Mouse (Mus musculus) limb, embryonic 13.5 days (tissue): Measurements from ENCODE around the gene Gpn3. TPM values are rescaled to one million over a fixed set of nuclear protein-coding genes. Genes with fewer than 3 reads are reported as not detected.

ENCODE experiments used
- ATAC-seq: fragments of 200-750 bp; cut with Nextera tagmentation; 2 replicates; pipeline ENCODE4 v1.8.0; 2017; ENCODE audit warnings: low read depth, moderate number of reproducible peaks, moderate TSS enrichment; ENCODE audit not compliant: low FRiP score
- H3K27ac ChIP-seq: fragments of 300-500 bp; sonication (generic); 2 replicates; pipeline ENCODE4 v1.5.1; 2015; ENCODE audit warnings: inconsistent platforms, mild to moderate bottlenecking, moderate library complexity
- H3K27me3 ChIP-seq: fragments of 300-500 bp; sonication (generic); 2 replicates; pipeline ENCODE4 v1.6.1; 2015; ENCODE audit warnings: mild to moderate bottlenecking, inconsistent platforms
- H3K36me3 ChIP-seq: fragments of 300-500 bp; sonication (generic); 2 replicates; pipeline ENCODE4 v1.6.1; 2015; ENCODE audit warnings: inconsistent platforms, mild to moderate bottlenecking, moderate library complexity
- H3K4me1 ChIP-seq: fragments of 300-500 bp; sonication (generic); 2 replicates; pipeline ENCODE4 v1.6.1; 2015; ENCODE audit warnings: inconsistent platforms
- H3K4me2 ChIP-seq: fragments of 300-500 bp; sonication (generic); replicated peaks from 2 replicates; pipeline ENCODE4 v1.6.1; 2015; ENCODE audit warnings: inconsistent platforms, mild to moderate bottlenecking, moderate library complexity
- H3K4me3 ChIP-seq: fragments of 300-500 bp; sonication (generic); 2 replicates; pipeline ENCODE4 v1.5.1; 2015; ENCODE audit warnings: moderate library complexity, mild to moderate bottlenecking, inconsistent platforms
- H3K9ac ChIP-seq: fragments of 300-500 bp; sonication (generic); 2 replicates; pipeline ENCODE4 v1.6.1; 2015; ENCODE audit warnings: mild to moderate bottlenecking, inconsistent platforms
- H3K9me3 ChIP-seq: fragments of 300-500 bp; sonication (generic); 2 replicates; pipeline ENCODE4 v1.6.1; 2016; ENCODE audit warnings: inconsistent platforms
- WGBS: fragments of 180-500 bp; shearing (Covaris S2); methylation state at CpG from one replicate; pipeline ENCODE4 v1.1.7; 2015; 5-methylcytosine and 5-hydroxymethylcytosine counted together
- polyA plus RNA-seq: library from polyadenylated mRNA; unstranded; fragments of >200 nt; fragmentation: Nextera tagmentation; extraction: Ambion mirVana; gene quantifications from 2 replicates; pipeline ENCODE4 v1.2.1, GENCODE M21; 2015

Gpn3 gene
- polyA plus RNA-seq: 78.2 and 81.9 TPM in 2 replicates

DNA sequence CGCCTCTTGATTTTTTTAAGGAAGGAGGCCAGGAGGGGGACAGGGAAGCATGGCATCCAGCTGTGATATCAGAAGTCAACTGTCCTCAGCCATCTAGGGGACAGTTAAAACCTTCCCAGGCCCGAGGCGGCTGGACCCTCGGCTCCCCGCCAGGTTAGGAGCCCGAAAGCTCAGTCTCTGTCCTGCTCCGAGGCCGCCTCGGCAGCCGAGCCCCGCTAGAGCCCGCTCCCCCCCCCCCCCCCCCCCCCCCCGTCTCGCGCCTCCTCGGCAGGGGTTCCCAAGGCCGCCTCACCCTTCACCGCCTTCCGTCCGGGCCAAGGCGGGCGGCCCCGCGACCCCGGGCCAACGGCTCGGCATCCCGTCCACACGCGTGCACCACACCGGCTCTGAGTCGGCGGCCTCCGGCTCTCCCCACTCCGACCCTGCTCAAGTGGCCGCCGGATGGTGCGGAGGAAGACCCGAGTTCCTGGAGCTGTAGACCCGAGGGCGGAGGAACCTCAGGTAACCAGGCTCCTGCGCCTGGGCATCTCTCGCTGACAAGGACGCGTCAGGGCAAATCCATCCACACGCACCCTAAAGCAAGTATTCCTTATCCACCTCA is at the start of gene Gpn3:
Gene Gpn3, plus strand, starts transcription at position 286 of the 601 bp plus-strand sequence.
- H3K9me3 ChIP-seq: no peaks in the 10 kb centered on the region
- H3K4me2 ChIP-seq: peak within 1 kb of the TSS; percentile 75
- H3K4me1 ChIP-seq: peaks cover 21% of the 10 kb centered on the region
- ATAC-seq: peak; percentile 83
- WGBS: under 1% methylated on average over 37 of the region's 46 CpGs
- H3K36me3 ChIP-seq: peaks cover 52% of the 10 kb centered on the region
- H3K9ac ChIP-seq: peak within 1 kb of the TSS; percentile 86
- H3K27me3 ChIP-seq: no peaks in the 10 kb centered on the region
- H3K4me3 ChIP-seq: peak within 1 kb of the TSS; percentile 79
- peak within 1 kb of the TSS; percentile 95 for H3K27ac ChIP-seq

DNA sequence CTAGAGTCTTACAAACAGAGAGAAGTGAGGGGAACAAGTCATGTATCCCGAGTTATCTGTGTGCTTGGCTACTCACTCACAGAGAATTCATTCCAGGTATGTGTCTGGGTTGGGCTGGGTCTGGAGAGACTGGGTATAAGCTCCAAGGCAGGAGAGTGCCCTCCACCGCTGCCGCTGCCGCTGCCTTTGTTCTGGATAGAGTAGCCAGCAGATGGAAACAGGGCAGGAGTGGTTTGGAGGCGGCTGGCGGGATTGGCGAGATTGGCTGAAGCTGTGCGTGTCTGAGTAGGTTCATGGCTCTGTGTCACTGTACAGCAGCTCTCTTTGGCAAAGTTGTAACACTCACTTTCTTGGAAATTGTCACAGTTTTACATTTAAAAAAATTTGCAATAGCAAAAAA is 48.2 kb upstream of the Gpn3 start:
- Histone ChIP-seq H3K27ac (no peak overlapping the region), H3K9ac (no peak overlapping the region), H3K9me3 (no peaks in the 10 kb centered on the region), H3K4me3 (no peak overlapping the region), H3K36me3 (peaks cover 62% of the 10 kb centered on the region), H3K4me2 (no peak overlapping the region), H3K27me3 (no peaks in the 10 kb centered on the region), H3K4me1 (peaks cover 22% of the 10 kb centered on the region; the same call in 1 of the 2 replicates)
- 82% methylated on average over 8 of the region's 8 CpGs for WGBS
- no peak for ATAC-seq

DNA sequence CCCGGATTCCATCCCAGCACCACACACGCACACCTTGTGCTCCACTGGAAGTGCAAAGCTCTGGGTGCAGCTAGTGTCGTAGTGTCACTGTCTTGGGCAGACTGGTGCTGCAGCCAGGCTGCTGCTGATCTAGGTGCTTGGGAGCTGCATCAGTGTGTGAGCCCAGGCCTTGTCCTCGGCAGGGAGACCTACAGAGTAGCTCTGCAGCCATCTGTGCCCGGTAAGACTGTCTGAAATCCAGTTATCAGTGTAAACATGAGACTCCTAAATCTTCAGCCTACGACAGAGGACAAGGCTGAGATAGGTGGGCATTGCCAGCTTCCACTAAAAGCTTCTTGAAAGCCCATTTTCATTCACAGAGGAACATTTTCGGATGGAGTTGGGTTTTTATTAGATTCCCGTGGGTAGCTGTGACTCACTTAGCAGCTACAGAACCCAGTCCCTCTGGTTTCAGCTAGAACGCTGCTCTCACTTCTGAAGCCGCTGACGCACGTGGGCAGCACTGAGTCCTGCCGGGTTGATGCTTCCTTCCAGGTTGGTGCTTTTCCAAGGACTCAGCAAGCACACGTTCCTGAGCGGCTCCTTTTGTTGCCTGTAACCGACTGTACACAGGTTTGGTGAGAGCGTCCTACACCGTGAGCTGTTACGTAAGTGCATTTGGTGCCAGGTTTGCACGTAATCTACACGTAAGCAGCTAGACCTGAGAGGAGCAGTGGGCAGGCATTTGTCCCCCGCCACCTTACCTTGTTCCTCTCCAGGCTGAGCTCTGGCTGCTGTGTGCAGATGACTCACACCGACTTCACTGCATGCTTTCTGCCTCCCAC is 46.9 kb upstream of the Gpn3 start:
- H3K27me3 ChIP-seq: no peaks in the 10 kb centered on the region
- no peak for ATAC-seq
- no peak overlapping the region for H3K4me3 ChIP-seq
- H3K36me3 ChIP-seq: peaks cover 63% of the 10 kb centered on the region
- H3K4me2 ChIP-seq: no peak overlapping the region
- WGBS: 90% methylated on average over 23 of the region's 23 CpGs
- H3K9me3 ChIP-seq: no peaks in the 10 kb centered on the region
- H3K9ac ChIP-seq: no peak overlapping the region
- H3K4me1 ChIP-seq: peaks cover 9% of the 10 kb centered on the region; the same call in 1 of the 2 replicates
- H3K27ac ChIP-seq: no peak overlapping the region

DNA sequence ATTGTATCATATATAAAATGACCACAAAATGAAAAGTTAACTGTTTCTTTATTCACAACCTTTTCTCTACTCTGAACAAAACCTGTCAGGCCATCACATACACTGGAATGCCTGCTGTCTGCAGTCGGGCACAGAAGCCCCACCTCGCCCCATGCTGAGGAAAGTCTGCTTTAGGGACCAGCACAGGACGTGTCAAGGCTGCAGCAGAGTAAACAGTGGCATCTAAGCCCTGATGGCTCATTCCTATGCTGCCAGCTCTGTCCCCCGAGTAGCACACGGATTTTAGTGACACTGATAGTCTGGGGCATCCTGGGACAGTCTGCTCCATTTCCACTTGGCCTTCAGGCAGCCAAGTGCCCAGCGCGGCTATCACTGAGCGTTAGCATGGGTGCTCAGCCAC is 46.2 kb upstream of the Gpn3 start:
- H3K9me3 ChIP-seq: no peaks in the 10 kb centered on the region
- H3K27ac ChIP-seq: no peak overlapping the region
- WGBS: 83% methylated on average over 8 of the region's 8 CpGs
- peaks cover 56% of the 10 kb centered on the region for H3K36me3 ChIP-seq
- H3K4me1 ChIP-seq: 0 out of 2 replicates have a peak, but pooled peaks cover 3% of the 10 kb centered on the region
- no peaks in the 10 kb centered on the region for H3K27me3 ChIP-seq
- ATAC-seq: no peak
- no peak overlapping the region for H3K4me3 ChIP-seq
- no peak overlapping the region for H3K9ac ChIP-seq
- H3K4me2 ChIP-seq: no peak overlapping the region

DNA sequence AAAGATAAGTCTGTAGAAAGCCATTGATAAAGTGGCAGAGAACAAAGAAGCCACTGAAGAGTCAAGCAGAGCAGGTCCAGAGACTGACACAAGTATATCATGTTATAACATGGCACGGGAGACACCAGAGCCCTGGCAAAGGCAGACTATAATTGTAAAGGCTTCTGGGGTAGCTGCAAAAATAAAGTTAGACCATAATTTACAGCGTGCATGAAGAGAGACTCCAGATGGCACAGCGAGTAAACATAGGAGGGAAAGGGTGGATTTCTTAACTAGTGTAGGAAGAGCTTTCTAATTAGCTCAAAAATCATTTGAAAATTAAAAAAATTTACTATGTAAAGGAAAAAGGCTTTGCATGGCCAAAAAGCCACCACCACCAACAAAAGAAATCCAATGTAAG is 44.4 kb upstream of the Gpn3 start:
- no peak overlapping the region for H3K9ac ChIP-seq
- ATAC-seq: no peak
- no peaks in the 10 kb centered on the region for H3K27me3 ChIP-seq
- no peaks in the 10 kb centered on the region for H3K4me1 ChIP-seq
- H3K4me3 ChIP-seq: no peak overlapping the region
- H3K4me2 ChIP-seq: no peak overlapping the region
- H3K9me3 ChIP-seq: no peaks in the 10 kb centered on the region
- H3K27ac ChIP-seq: no peak overlapping the region
- WGBS: 85% methylated on average over 3 of the region's 3 CpGs
- H3K36me3 ChIP-seq: peaks cover 43% of the 10 kb centered on the region

DNA sequence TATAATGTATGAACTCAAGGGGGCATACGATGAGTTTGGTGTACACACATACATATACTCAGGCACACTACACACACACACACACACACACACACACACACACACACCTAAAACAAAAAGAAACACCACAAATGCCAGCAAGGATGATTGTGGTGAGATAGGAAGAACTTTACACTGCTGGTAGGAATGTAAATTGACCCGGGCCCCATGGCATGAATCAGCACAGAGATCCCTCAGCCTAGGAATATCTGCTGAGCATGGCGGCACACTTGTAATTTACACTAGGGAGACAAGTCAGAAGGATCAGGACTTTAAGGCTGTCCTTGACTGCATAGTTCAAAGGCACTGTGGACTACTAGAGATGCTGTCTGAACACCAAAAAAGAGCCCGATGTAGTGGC is 41.4 kb upstream of the Gpn3 start:
- Histone ChIP-seq H3K4me1 (no peaks in the 10 kb centered on the region), H3K9ac (no peak overlapping the region), H3K27ac (no peak overlapping the region), H3K36me3 (peaks cover 24% of the 10 kb centered on the region), H3K4me2 (no peak overlapping the region), H3K9me3 (no peaks in the 10 kb centered on the region), H3K4me3 (no peak overlapping the region), H3K27me3 (no peaks in the 10 kb centered on the region)
- ATAC-seq: no peak
- 86% methylated on average over 4 of the region's 4 CpGs for WGBS

DNA sequence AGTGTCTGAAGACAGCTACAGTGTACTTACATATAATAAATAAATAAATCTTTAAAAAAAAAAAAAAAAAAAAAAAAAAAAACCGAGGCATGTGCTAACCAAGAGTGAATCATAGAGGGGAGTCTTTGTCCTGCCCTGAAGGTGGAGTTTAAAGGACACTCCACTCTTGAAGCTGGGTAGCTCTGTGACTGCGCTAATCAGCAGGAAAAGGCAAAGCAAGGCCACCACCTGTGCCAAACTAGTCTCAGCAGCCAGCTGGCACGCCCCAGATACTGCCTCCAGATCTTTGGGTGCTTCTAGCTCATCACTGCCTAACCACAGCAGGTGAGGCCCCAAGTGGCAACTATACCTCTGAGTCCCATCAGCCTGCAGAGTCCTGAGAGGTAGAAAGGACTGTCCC is 37.0 kb upstream of the Gpn3 start:
- Histone ChIP-seq H3K27ac (no peak overlapping the region), H3K9ac (no peak overlapping the region), H3K27me3 (no peaks in the 10 kb centered on the region), H3K36me3 (peaks cover 4% of the 10 kb centered on the region; the same call in 1 of the 2 replicates), H3K9me3 (no peaks in the 10 kb centered on the region), H3K4me1 (no peaks in the 10 kb centered on the region), H3K4me2 (no peak overlapping the region), H3K4me3 (no peak overlapping the region)
- WGBS: 72% methylated on average over 3 of the region's 3 CpGs
- ATAC-seq: no peak

DNA sequence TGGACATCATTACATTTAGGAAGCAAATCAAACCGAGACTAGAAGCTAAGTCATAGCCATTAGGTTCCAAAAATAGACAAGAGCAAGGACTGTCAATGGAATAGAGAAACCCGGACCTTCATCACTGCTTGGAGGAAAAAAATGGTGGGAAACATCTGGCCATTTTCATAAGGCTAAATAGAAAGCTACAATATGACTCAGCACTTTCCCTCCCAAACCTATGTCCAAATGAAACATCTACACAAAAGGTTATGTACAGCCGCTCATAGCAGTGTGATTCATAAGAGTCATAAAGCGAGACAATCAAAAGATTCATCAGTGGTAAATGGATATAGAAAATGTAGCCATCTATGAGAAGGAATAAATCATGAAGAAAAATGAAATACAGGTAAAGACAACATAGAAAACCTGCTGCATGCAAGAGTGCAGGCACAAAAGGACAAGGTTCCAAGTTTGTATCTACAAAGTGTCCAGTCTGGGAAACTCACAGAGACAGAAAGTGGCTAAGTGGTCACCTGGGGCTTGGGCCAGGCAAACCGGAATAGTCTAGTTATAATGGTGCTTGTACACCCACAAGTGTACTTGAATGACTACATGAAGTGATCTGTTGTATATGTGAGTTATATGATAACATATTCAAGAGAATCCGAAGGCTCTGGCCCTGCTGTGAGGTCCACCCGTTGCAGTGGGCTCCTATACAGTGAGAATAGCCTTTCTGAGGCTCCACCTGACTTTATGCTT is 35.0 kb upstream of the Gpn3 start:
- Histone ChIP-seq H3K36me3 (peaks cover 4% of the 10 kb centered on the region; the same call in 1 of the 2 replicates), H3K9me3 (no peaks in the 10 kb centered on the region), H3K9ac (no peak overlapping the region), H3K27me3 (no peaks in the 10 kb centered on the region), H3K4me1 (no peaks in the 10 kb centered on the region), H3K27ac (no peak overlapping the region), H3K4me3 (no peak overlapping the region), H3K4me2 (no peak overlapping the region)
- 91% methylated on average over 7 of the region's 7 CpGs for WGBS
- ATAC-seq: no peak

DNA sequence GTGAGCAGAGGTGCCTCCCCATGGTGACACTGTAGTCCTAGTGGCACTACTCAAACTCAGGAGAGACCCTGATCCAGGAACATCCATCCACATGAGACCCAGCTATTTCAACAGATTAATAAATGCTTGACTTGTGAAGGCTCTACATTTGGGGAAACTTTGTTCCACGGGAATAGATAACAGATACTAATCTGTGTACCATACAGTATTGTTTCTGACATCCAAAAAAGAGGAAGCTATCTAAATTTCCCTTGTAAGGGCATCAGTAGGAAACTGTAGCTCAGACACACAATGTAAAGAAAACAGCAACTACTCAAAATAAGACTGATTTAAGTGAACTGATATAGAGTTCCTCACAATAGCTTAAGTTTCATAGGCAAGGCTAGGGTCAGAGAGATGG is 28.8 kb upstream of the Gpn3 start:
- Histone ChIP-seq H3K9ac (no peak overlapping the region), H3K9me3 (no peaks in the 10 kb centered on the region), H3K4me2 (no peak overlapping the region), H3K27me3 (peaks cover 7% of the 10 kb centered on the region), H3K36me3 (no peaks in the 10 kb centered on the region), H3K4me1 (no peaks in the 10 kb centered on the region), H3K4me3 (no peak overlapping the region), H3K27ac (no peak overlapping the region)
- WGBS: 88% methylated on average over 1 of the region's 1 CpGs
- no peak for ATAC-seq

DNA sequence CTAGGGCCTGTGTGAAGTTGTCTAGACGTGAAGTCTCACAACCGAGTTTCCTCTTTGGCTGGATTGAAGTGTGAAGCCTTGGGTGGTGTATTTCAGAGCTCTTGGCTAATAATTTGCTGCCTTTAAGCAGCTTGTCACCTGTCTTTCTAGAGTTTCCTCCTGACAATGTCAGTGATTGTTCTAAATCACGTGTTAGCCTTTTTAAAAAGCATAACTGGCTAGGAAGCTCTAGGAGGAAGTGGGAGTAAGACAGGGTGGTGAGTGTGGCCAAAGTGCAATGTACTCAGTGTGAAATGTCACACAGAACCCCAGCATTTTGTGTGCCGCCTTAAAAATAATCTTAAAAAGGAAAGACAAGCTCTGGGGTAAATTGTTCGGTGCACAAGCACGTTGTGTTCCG is 27.9 kb upstream of the Gpn3 start:
- Histone ChIP-seq H3K4me3 (no peak overlapping the region), H3K27ac (no peak overlapping the region), H3K4me1 (no peaks in the 10 kb centered on the region), H3K4me2 (no peak overlapping the region), H3K9me3 (no peaks in the 10 kb centered on the region), H3K9ac (no peak overlapping the region), H3K36me3 (no peaks in the 10 kb centered on the region), H3K27me3 (peaks cover 7% of the 10 kb centered on the region)
- no peak for ATAC-seq
- 49% methylated on average over 7 of the region's 7 CpGs for WGBS

DNA sequence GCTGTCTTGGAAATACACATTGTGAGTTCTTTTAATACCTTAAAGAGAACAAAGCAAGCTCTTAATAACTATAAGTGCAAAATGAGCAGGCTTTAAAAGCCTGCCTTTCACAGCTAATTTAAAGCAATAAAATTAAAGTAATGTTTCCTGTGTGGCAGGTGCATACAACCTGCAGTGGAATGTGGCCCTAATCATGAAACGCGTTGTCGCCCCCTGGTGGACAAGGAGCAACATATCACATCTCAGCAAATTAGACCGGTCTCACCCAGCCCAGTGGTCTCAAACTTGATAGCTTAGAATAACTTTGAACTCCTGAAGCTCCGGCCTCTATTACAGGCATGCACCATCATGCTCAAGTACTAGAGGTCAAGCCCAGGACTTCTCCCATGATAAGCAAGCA is 27.4 kb upstream of the Gpn3 start:
- no peak overlapping the region for H3K4me2 ChIP-seq
- H3K4me3 ChIP-seq: no peak overlapping the region
- no peak for ATAC-seq
- no peaks in the 10 kb centered on the region for H3K4me1 ChIP-seq
- H3K36me3 ChIP-seq: no peaks in the 10 kb centered on the region
- WGBS: 8% methylated on average over 5 of the region's 5 CpGs
- H3K27me3 ChIP-seq: peaks cover 7% of the 10 kb centered on the region
- no peaks in the 10 kb centered on the region for H3K9me3 ChIP-seq
- H3K9ac ChIP-seq: no peak overlapping the region
- H3K27ac ChIP-seq: no peak overlapping the region

DNA sequence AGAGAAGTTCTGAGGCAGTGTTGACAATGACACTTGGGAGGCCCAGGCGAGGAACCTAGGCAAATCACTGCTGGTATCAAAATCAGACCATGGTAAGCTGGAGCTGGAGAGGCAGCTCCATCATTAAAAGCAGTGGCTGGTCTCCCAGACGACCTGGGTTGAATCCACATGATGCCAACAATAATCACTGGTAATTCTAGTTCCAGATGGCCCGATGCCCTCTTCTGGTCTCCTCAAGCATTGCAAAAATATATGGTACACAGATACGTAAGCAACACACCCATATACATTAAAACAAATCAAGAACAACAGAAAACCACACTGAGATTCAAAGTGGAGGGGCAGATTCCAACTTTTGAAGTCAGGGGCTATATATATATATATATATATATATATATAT is 25.9 kb upstream of the Gpn3 start:
- H3K4me1 ChIP-seq: no peaks in the 10 kb centered on the region
- no peak overlapping the region for H3K27ac ChIP-seq
- H3K36me3 ChIP-seq: no peaks in the 10 kb centered on the region
- no peaks in the 10 kb centered on the region for H3K9me3 ChIP-seq
- H3K4me2 ChIP-seq: no peak overlapping the region
- no peak for ATAC-seq
- H3K9ac ChIP-seq: no peak overlapping the region
- H3K4me3 ChIP-seq: no peak overlapping the region
- H3K27me3 ChIP-seq: peaks cover 7% of the 10 kb centered on the region
- 75% methylated on average over 4 of the region's 4 CpGs for WGBS
